In genomic region chr8:72281634-72282033, GRCm38 (mm10) we compare ENCODE assay signal across 12 mouse cellular contexts. TPM values are rescaled to one million over a fixed set of nuclear protein-coding genes. Genes with fewer than 3 reads are reported as not detected.
DNase-seq lines count a peak whose midpoint lies in the region; ATAC-seq lines count a peak whose summit lies in the region.
"Had no signal": no experiment of that assay in that cellular context is flagged by ENCODE, and none has a peak within 500 bp of the region (broad histone marks: within the 10 kb centered on the region; RNA-seq: fewer than 3 reads in every experiment).

No protein-coding gene starts in this region.

- peak; percentile 36 for DNase-seq in layer of hippocampus, adult 11-12 months (ENCODE audit: low spot score)
- no peak for DNase-seq in layer of hippocampus, adult 9-10 months (ENCODE audit: low spot score)
- peak; percentile 57 for DNase-seq in adrenal gland, postnatal 10 days
- peak; percentile 70 to 80 for DNase-seq in kidney, postnatal 36 days
- DNase-seq in frontal cortex, postnatal 36 days (ENCODE audit: low spot score in 2 of 2): no peak
- no peak for DNase-seq in MN1 (ENCODE audit: low spot score)
- DNase-seq: cerebellum, postnatal 25 days; retina, postnatal 1 day had no signal

- no peaks in the 10 kb centered on the region for H3K4me1 ChIP-seq in midbrain, embryonic 15.5 days

- H3K9me3 ChIP-seq in midbrain, embryonic 15.5 days: no peaks in the 10 kb centered on the region

- no peaks in the 10 kb centered on the region for H3K36me3 ChIP-seq in midbrain, embryonic 15.5 days (replicated peaks)

- peak; percentile 86 for ATAC-seq in granulocyte monocyte progenitor cell, adult 5-6 weeks (replicated peaks; ENCODE audit: poor library complexity, severe bottlenecking)
- ATAC-seq in midbrain, embryonic 15.5 days (replicated peaks): no peak
- ATAC-seq: Patski had no signal

- H3K4me3 ChIP-seq in midbrain, embryonic 15.5 days: no peak overlapping the region

- H3K9ac ChIP-seq in midbrain, embryonic 15.5 days: no peak overlapping the region

- no peaks in the 10 kb centered on the region for H3K27me3 ChIP-seq in midbrain, embryonic 15.5 days (replicated peaks)
- H3K27me3 ChIP-seq: Patski had no signal

- H3K4me2 ChIP-seq in midbrain, embryonic 15.5 days: no peak overlapping the region

- WGBS in midbrain, embryonic 15.5 days: 38% methylated on average over 3 of the region's 3 CpGs

- no peak overlapping the region for H3K27ac ChIP-seq in midbrain, embryonic 15.5 days
- H3K27ac ChIP-seq: macrophage had no signal

RNA-seq across cellular contexts. Expression of gene Gm10282, which starts 23.4 kb away (rescaled TPM):
- 10 to 100 TPM; 18.5 to 18.7 TPM for total RNA-seq in adrenal gland, postnatal 10 days (2021)
- total RNA-seq in granulocyte monocyte progenitor cell, adult 5-6 weeks (2014; fragmentation: Nextera tagmentation): 29.7 and 33.2 TPM in 2 replicates
- 67.4 and 74.9 TPM in 2 replicates for total RNA-seq in granulocyte monocyte progenitor cell, adult 5-6 weeks (2017)
- 9.0 and 11.9 TPM in 2 replicates for polyA plus RNA-seq in midbrain, embryonic 15.5 days (2015; fragmentation: Nextera tagmentation; extraction: Ambion mirVana)

RNA-seq across cellular contexts. Expression of gene Klf2, which starts 37.2 kb away (rescaled TPM):
- 10 to 100 TPM; 48.0 to 99.9 TPM for total RNA-seq in adrenal gland, postnatal 10 days (2021)
- total RNA-seq in granulocyte monocyte progenitor cell, adult 5-6 weeks (2014; fragmentation: Nextera tagmentation): 1.9 and 5.5 TPM in 2 replicates
- 2.8 and 3.2 TPM in 2 replicates for total RNA-seq in granulocyte monocyte progenitor cell, adult 5-6 weeks (2017)
- 4.7 and 5.4 TPM in 2 replicates for polyA plus RNA-seq in midbrain, embryonic 15.5 days (2015; fragmentation: Nextera tagmentation; extraction: Ambion mirVana)

RNA-seq across cellular contexts. Expression of gene Ap1m1, which starts 41.8 kb away (rescaled TPM):
- 10 to 100 TPM; 66.8 to 81.0 TPM for total RNA-seq in adrenal gland, postnatal 10 days (2021)
- total RNA-seq in granulocyte monocyte progenitor cell, adult 5-6 weeks (2014; fragmentation: Nextera tagmentation): 80.1 and 117 TPM in 2 replicates
- total RNA-seq in granulocyte monocyte progenitor cell, adult 5-6 weeks (2017): 49.1 and 59.8 TPM in 2 replicates
- 296 and 302 TPM in 2 replicates for polyA plus RNA-seq in midbrain, embryonic 15.5 days (2015; fragmentation: Nextera tagmentation; extraction: Ambion mirVana)

Comparison
In these comparisons a context has a peak if more than half of its experiments do, and no peak if none do; other contexts are left out.
1. DNase-seq: peak in layer of hippocampus, adult 11-12 months (single experiment), adrenal gland, postnatal 10 days (single experiment) and kidney, postnatal 36 days (2 of 2); none in layer of hippocampus, adult 9-10 months (single experiment), frontal cortex, postnatal 36 days (0 of 2) and MN1 (single experiment).
2. RNA of gene Klf2, which starts 37.2 kb away (total RNA-seq): 48.0 to 99.9 TPM in adrenal gland, postnatal 10 days; 1.9 to 5.5 TPM in granulocyte monocyte progenitor cell, adult 5-6 weeks; every median in the first group is over 4 times any median in the second.